Mouse (Mus musculus): ENCODE measurements around the gene Mrln. TPM values are rescaled to one million over a fixed set of nuclear protein-coding genes. Genes with fewer than 3 reads are reported as not detected.

The Mrln gene
- polyA plus RNA-seq, 1 experiment from 2014 or later, result 0.53 TPM

DNA sequence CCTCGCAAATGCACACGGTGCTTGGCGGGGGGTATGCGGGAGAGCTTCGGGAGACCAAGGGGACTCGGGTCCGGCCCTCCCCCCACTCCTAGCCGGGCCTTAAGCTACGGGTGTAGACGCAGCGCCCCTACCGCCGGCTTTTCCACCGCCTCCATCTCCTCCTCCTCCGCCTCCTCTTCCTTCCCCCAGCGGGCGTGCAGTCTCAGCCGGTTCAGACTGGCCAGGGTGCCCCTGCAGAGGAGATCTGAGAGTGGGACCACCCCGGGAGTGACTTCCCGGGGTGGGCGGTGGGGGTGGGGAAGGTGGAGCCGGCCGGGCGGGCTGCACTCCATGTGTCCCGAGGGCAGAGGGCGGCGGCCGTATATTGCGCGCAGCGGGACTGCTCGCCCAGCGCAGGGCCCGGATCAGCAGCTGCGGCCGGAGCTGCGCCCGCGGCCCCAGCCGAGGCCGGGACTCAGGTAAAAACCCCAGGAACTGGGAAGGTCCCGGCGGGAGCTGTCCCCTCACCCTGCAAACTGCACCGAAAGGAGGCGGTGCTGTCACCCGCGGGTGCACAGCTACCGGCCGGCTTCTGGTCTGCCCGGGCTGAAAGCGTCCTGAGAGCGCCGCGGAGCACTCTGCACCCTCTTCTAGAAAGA is 40.6 kb downstream of the Mrln start, which contains the start of gene Slc16a9:
Gene Slc16a9 (plus strand): TSS at position 180 of the 638 bp plus-strand sequence.
- Histone ChIP-seq H3K9me3 (replicated peaks) (no peaks in the 10 kb centered on the region), H3K27me3 (ENCODE audit: low read depth, poor library complexity, severe bottlenecking) (peaks cover 58% of the 10 kb centered on the region), H3K4me1 (peaks cover 20% of the 10 kb centered on the region), H3K4me3 (peak within 1 kb of the TSS; percentile 74), H3K36me3 (no peaks in the 10 kb centered on the region), H3K27ac (replicated peaks) (peak within 1 kb of the TSS; percentile 81)
- DNase-seq (ENCODE audit: low spot score), result peak; percentile 79
- under 1% methylated on average over 54 of the region's 54 CpGs for WGBS

DNA sequence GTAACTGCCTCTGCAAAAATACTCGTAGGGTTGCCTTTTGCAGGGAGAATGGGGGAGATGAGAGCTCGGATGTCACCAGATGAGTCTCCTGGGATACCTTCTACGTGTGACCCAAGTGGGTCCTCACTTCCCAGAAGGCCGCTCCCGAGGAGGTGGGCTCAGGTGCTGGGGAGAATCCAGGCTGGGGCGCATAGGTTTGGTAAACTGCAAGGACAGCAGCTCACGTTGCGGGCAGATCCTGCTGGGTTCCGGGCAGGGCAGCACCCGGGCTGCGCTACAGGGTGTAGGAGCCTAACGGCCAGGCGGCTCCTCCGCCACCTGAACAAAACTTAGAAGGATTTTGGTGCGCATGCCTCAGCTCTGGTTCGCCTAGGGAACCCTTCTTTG is 41.1 kb downstream of the Mrln start:
- peak overlapping the region; percentile 81 for H3K27ac ChIP-seq (replicated peaks)
- H3K36me3 ChIP-seq, result no peaks in the 10 kb centered on the region
- DNase-seq (ENCODE audit: low spot score), result no peak
- peaks cover 20% of the 10 kb centered on the region for H3K4me1 ChIP-seq
- no peaks in the 10 kb centered on the region for H3K9me3 ChIP-seq (replicated peaks)
- H3K27me3 ChIP-seq (ENCODE audit: low read depth, poor library complexity, severe bottlenecking), result peaks cover 58% of the 10 kb centered on the region
- under 1% methylated on average over 16 of the region's 16 CpGs for WGBS
- H3K4me3 ChIP-seq, result peak overlapping the region; percentile 74

DNA sequence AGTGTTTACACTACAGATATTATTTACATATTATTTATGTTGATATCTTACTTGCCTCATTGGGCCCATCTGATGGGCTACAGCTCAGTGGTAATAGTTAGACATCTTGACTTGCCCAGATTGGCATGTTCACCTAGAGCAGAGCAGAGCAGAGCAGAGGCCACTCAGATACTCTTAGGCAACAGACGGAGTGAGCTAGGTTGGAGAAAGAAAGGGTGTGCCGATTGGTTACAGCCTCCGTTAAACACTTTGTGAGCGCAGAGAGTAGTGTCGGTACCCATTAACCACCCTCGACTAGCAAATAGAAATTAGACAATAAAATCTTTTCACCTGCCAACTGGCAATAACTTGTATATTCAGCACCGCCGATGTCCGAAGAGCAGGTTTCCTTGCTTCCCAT is 41.6 kb downstream of the Mrln start:
- H3K4me1 ChIP-seq, result peaks cover 20% of the 10 kb centered on the region
- peak overlapping the region; percentile 74 for H3K4me3 ChIP-seq
- peak; percentile 16 for DNase-seq (ENCODE audit: low spot score)
- WGBS, result 39% methylated on average over 9 of the region's 9 CpGs
- no peak overlapping the region for H3K27ac ChIP-seq (replicated peaks)
- H3K27me3 ChIP-seq (ENCODE audit: low read depth, poor library complexity, severe bottlenecking), result peaks cover 58% of the 10 kb centered on the region
- H3K9me3 ChIP-seq (replicated peaks), result no peaks in the 10 kb centered on the region
- no peaks in the 10 kb centered on the region for H3K36me3 ChIP-seq

DNA sequence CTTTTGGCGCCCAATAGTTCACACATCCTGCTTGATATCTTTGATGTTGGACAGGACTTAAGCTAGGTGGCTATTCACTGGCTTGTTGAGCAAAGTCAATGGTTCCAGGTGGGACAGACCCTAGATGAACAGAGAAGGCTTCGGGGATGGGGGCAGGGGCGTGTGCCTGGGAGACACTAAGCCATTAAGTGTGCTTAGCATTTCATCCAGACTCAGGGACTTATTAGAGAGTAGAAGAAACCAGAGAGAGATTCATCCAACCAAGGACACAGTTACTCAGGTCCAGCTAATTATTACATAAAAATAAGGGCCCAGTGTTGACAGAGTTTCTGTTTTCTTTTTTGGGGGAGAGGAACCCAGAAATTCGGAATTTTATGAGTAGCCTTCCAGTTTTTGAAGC is 45.9 kb downstream of the Mrln start:
- Histone ChIP-seq H3K27ac (replicated peaks) (no peak overlapping the region), H3K27me3 (ENCODE audit: low read depth, poor library complexity, severe bottlenecking) (peaks cover 27% of the 10 kb centered on the region), H3K36me3 (no peaks in the 10 kb centered on the region), H3K9me3 (replicated peaks) (no peaks in the 10 kb centered on the region), H3K4me3 (no peak overlapping the region), H3K4me1 (peaks cover 8% of the 10 kb centered on the region)
- DNase-seq (ENCODE audit: low spot score), result no peak
- WGBS, result 82% methylated on average over 4 of the region's 4 CpGs

DNA sequence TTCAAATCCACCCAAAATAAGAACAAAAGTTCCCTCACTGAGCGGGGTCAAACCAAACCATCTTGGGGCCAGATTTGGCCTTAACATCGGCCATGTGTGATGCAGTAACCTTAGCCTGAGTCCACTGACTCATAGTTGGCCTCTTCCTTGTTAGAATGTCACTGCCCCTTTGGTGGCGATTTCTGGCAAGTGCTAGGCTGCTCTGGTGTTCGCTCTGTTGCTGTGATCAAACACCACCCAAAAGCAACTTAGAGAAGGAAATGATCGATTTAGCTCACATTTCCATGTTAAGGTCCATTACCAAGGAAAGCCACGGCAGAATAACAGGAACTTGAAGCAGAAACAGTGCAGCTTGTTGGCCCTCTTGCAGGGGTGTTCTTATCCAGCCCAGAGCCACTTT is 46.3 kb downstream of the Mrln start:
- DNase-seq (ENCODE audit: low spot score), result no peak
- Histone ChIP-seq H3K27ac (replicated peaks) (no peak overlapping the region), H3K27me3 (ENCODE audit: low read depth, poor library complexity, severe bottlenecking) (peaks cover 23% of the 10 kb centered on the region), H3K4me1 (peaks cover 3% of the 10 kb centered on the region), H3K4me3 (no peak overlapping the region), H3K36me3 (no peaks in the 10 kb centered on the region), H3K9me3 (replicated peaks) (no peaks in the 10 kb centered on the region)
- 91% methylated on average over 6 of the region's 6 CpGs for WGBS

DNA sequence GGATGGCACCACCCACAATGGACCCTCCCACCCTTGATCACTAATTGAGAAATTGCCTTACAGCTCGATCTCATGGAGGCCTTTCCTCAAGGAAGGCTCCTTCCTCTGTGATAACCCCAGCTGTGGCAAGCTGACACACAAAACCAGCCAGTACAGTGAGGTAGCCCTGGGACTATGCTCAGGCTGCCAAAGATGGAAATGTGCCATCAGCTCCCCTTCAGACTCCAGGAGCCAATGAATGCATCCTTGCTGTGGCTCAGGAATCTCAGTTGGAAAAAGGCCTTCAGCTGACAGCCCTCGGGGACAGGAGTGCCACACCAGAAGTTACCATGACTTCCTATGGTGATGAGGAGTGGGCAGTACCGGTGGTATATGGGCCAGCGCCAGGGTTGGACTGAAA is 50.2 kb downstream of the Mrln start:
- Histone ChIP-seq H3K4me1 (no peaks in the 10 kb centered on the region), H3K27ac (replicated peaks) (no peak overlapping the region), H3K9me3 (replicated peaks) (no peaks in the 10 kb centered on the region), H3K36me3 (no peaks in the 10 kb centered on the region), H3K4me3 (no peak overlapping the region), H3K27me3 (ENCODE audit: low read depth, poor library complexity, severe bottlenecking) (no peaks in the 10 kb centered on the region)
- no peak for DNase-seq (ENCODE audit: low spot score)
- 80% methylated on average over 4 of the region's 4 CpGs for WGBS

DNA sequence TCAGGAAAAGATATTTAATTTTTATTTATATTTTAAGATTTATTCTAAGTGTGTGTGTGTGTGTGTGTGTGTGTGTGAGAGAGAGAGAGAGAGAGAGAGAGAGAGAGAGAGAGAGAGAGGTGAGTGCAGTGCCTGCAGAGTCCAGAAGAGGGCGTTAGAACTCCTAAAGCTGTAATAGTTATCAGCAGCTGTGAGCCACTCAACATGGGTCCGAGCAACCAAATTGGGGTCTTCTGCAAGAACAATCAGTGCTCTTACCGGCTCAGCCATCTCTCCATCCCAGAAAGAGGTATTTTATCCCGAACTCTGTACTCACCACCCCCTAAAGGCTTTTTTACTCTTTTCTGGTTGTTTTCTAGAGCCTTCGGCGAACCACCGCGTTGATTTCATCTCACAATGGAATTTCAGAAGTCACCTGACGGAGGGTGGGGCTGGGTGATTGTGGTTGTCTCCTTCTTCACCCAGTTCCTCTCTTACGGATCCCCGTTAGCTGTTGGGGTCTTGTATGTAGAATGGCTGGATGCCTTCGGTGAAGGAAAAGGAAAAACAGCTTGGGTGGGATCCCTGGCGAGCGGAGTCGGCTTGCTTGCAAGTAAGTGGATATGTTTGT is 51.2 kb downstream of the Mrln start:
- Histone ChIP-seq H3K27ac (replicated peaks) (no peak overlapping the region), H3K4me3 (no peak overlapping the region), H3K36me3 (no peaks in the 10 kb centered on the region), H3K27me3 (ENCODE audit: low read depth, poor library complexity, severe bottlenecking) (no peaks in the 10 kb centered on the region), H3K9me3 (replicated peaks) (no peaks in the 10 kb centered on the region), H3K4me1 (peaks cover 4% of the 10 kb centered on the region)
- WGBS, result 89% methylated on average over 15 of the region's 15 CpGs
- DNase-seq (ENCODE audit: low spot score), result no peak

DNA sequence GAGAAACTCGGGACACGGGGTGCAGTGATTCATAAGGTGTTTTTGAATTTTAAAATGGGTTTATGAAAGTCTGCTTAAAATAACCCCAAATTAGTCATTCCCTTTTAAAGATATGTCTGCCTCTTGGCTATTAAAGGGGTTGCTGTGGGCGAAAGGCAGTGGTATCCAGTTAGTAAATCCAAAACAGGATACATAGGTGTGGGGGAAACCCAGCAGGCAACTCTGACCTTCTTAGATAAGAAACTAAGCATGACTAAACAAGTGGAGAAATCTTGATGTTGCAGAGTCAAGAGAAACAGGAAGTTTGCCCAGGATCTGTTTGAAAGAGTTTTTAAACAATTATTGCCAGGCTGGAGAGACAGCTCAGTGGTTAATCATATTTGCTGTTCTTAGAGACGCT is 52.6 kb downstream of the Mrln start:
- H3K27ac ChIP-seq (replicated peaks), result no peak overlapping the region
- H3K4me3 ChIP-seq, result no peak overlapping the region
- H3K36me3 ChIP-seq, result no peaks in the 10 kb centered on the region
- no peaks in the 10 kb centered on the region for H3K9me3 ChIP-seq (replicated peaks)
- H3K4me1 ChIP-seq, result peaks cover 4% of the 10 kb centered on the region
- no peaks in the 10 kb centered on the region for H3K27me3 ChIP-seq (ENCODE audit: low read depth, poor library complexity, severe bottlenecking)
- no peak for DNase-seq (ENCODE audit: low spot score)
- WGBS, result 87% methylated on average over 4 of the region's 4 CpGs

DNA sequence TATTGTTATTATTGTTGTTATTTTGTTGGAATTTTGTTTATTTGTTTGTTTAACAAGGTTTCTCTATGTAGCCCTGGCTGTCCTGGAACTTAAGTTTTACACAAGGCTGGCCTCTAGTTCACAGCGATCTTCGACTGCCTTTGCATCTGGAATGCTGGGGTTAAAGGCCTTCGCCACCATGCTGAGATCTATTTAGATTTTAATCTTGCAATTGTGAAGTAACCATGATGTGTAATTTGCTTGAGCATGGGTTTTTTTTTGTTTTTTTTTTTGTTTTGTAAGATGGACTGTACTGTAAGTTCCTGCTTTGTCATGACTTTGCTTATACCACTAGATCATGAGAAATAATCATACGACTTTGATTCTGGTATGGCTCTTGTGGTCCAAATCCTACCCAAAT is 56.4 kb downstream of the Mrln start:
- WGBS, result 47% methylated on average over 4 of the region's 4 CpGs
- DNase-seq (ENCODE audit: low spot score), result no peak
- no peaks in the 10 kb centered on the region for H3K36me3 ChIP-seq
- no peaks in the 10 kb centered on the region for H3K27me3 ChIP-seq (ENCODE audit: low read depth, poor library complexity, severe bottlenecking)
- H3K4me3 ChIP-seq, result no peak overlapping the region
- no peaks in the 10 kb centered on the region for H3K9me3 ChIP-seq (replicated peaks)
- H3K27ac ChIP-seq (replicated peaks), result no peak overlapping the region
- peaks cover 4% of the 10 kb centered on the region for H3K4me1 ChIP-seq

DNA sequence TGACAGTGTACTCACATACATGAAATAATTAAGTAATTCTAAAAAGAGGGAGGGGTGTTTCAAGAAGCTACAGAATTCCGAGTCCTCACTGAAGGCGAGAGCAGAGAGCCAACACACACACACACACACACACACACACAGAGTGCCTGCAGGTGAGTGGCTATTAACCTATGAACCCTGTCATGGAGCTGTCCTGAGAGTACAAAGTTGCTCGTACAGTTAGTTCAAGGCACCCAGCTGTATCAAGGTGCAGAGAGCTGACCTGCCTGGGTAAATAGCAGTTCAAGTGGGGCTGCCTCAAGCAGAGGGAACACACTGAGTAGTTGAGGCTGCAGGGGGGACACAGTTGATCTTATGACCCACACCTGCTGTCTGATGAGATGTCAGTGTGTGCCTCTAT is 57.6 kb downstream of the Mrln start:
- WGBS, result 89% methylated on average over 3 of the region's 3 CpGs
- Histone ChIP-seq H3K27me3 (ENCODE audit: low read depth, poor library complexity, severe bottlenecking) (no peaks in the 10 kb centered on the region), H3K9me3 (replicated peaks) (no peaks in the 10 kb centered on the region), H3K27ac (replicated peaks) (no peak overlapping the region), H3K4me3 (no peak overlapping the region), H3K4me1 (peaks cover 4% of the 10 kb centered on the region), H3K36me3 (no peaks in the 10 kb centered on the region)
- DNase-seq (ENCODE audit: low spot score), result no peak

DNA sequence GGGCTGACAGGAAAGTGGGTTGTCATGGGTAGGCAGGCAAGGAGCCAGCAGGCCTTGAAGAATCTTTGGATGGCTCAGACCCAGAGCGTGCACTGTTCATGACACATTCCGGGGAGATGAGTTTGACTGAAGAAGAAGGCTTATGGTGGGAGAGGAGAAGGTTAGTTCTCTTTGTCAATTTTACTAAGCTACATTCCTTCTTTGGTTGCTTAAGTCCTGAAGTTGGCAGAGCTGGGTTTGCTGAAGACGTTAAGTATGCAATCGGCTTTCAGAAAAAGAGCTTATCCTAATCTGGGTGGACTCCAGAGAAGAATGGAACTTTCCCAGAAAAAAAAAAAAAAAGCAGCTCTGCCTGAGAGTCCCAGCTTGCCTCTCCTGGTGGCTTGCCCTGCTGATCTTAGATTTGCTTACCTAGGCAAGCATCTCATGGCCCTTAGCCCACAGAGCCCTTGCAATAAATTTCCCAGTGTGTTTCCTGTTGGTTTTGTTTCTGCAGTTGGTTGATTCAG is 59.3 kb downstream of the Mrln start:
- DNase-seq (ENCODE audit: low spot score), result no peak
- no peaks in the 10 kb centered on the region for H3K27me3 ChIP-seq (ENCODE audit: low read depth, poor library complexity, severe bottlenecking)
- no peaks in the 10 kb centered on the region for H3K9me3 ChIP-seq (replicated peaks)
- H3K27ac ChIP-seq (replicated peaks), result no peak overlapping the region; the same call in 1 of the 2 replicates
- H3K4me1 ChIP-seq, result peaks cover 4% of the 10 kb centered on the region
- no peak overlapping the region for H3K4me3 ChIP-seq
- no peaks in the 10 kb centered on the region for H3K36me3 ChIP-seq
- 67% methylated on average over 4 of the region's 4 CpGs for WGBS

DNA sequence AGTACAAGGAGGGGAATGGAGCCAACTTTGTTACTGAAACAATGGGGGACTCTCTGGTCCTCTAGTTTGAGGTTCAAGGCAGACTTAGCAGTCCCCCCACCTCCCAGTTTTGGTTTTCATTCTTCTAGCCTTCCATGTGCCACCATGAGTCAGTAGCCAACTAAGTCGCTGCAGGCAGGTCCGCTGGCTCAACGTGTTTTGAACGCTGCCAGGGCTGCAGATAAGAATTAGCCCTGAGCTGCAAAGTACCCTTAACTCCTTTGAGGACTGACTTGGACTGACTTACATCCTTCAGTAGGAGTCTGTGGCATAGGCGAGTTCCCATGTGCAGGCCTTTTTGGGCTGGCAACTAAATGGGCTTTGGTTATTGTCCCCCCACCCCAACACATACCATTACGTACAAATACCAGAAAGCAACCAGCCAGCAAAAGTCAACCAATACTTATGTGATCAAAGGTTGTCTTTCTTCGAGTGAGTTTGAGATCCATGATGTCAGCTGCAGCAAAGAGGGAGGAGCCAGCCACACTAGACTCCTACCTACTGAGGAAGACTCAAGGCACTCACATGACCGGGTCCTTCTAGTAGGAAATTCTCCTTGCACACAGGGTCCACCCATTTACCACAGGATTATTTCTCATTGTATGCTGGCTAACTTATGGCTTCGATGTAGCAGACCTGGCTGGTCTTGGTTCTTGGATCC is 60.0 kb downstream of the Mrln start:
- Histone ChIP-seq H3K4me3 (no peak overlapping the region), H3K27me3 (ENCODE audit: low read depth, poor library complexity, severe bottlenecking) (no peaks in the 10 kb centered on the region), H3K36me3 (no peaks in the 10 kb centered on the region), H3K4me1 (peaks cover 4% of the 10 kb centered on the region), H3K9me3 (replicated peaks) (no peaks in the 10 kb centered on the region), H3K27ac (replicated peaks) (no peak overlapping the region; the same call in 1 of the 2 replicates)
- 90% methylated on average over 9 of the region's 9 CpGs for WGBS
- no peak for DNase-seq (ENCODE audit: low spot score)

DNA sequence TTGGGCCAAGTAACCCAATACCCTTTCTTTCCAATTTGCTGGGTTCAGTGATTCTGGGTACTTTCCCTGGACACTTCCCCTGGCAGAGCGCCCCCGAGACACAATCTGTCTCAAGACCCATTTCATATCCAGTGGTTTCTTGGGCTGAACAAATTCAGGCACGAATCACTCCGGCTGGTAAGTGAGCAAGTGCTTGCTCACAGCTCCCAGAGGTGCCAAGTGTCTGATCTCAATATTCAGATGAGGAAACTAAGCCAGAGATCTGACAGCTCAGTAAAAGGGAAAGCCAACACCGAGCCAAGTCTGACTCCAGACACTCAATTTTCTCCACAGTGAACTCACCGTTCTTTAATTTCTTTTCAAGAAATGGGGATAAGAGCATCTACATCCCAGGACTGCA is 62.0 kb downstream of the Mrln start:
- H3K9me3 ChIP-seq (replicated peaks), result no peaks in the 10 kb centered on the region
- no peaks in the 10 kb centered on the region for H3K36me3 ChIP-seq
- no peaks in the 10 kb centered on the region for H3K4me1 ChIP-seq
- no peak overlapping the region for H3K27ac ChIP-seq (replicated peaks)
- no peak for DNase-seq (ENCODE audit: low spot score)
- no peak overlapping the region for H3K4me3 ChIP-seq
- WGBS, result 94% methylated on average over 6 of the region's 6 CpGs
- no peaks in the 10 kb centered on the region for H3K27me3 ChIP-seq (ENCODE audit: low read depth, poor library complexity, severe bottlenecking)

All from midbrain, embryonic 10.5 days (tissue).